Mouse (Mus musculus) neural tube, embryonic 15.5 days (tissue): ENCODE data around the gene Amn1. TPM values are rescaled to one million over a fixed set of nuclear protein-coding genes. Genes with fewer than 3 reads are reported as not detected.
"Not testable (repeated sequence)": the region's sequence is repeated elsewhere in the genome, so short reads cannot be mapped to it uniquely, and the experiment has no call there.

Source experiments
- ATAC-seq: fragments of 200-750 bp; cut with Nextera tagmentation; 2 replicates; pipeline ENCODE4 v1.8.0; 2017; ENCODE audit warnings: mild to moderate bottlenecking, moderate TSS enrichment, moderate library complexity; ENCODE audit not compliant: low FRiP score
- H3K27ac ChIP-seq: fragments of 300-500 bp; sonication (generic); replicated peaks from 2 replicates; pipeline ENCODE4 v1.5.1; 2015; ENCODE audit warnings: mild to moderate bottlenecking, inconsistent platforms
- H3K27me3 ChIP-seq: fragments of 300-500 bp; sonication (generic); replicated peaks from 2 replicates; pipeline ENCODE4 v1.6.1; 2015; ENCODE audit warnings: inconsistent platforms
- H3K36me3 ChIP-seq: fragments of 300-500 bp; sonication (generic); 2 replicates; pipeline ENCODE4 v1.6.1; 2015; ENCODE audit warnings: inconsistent platforms
- H3K4me1 ChIP-seq: fragments of 300-500 bp; sonication (generic); 2 replicates; pipeline ENCODE4 v1.6.1; 2015; ENCODE audit warnings: inconsistent platforms
- H3K4me2 ChIP-seq: fragments of 300-500 bp; sonication (generic); 2 replicates; pipeline ENCODE4 v1.6.1; 2015; ENCODE audit warnings: inconsistent platforms, mild to moderate bottlenecking, moderate library complexity
- H3K4me3 ChIP-seq: fragments of 300-500 bp; sonication (generic); replicated peaks from 2 replicates; pipeline ENCODE4 v1.5.1; 2015; ENCODE audit warnings: mild to moderate bottlenecking, inconsistent platforms
- H3K9ac ChIP-seq: fragments of 300-500 bp; sonication (generic); replicated peaks from 2 replicates; pipeline ENCODE4 v1.6.1; 2015; ENCODE audit warnings: mild to moderate bottlenecking, inconsistent platforms
- H3K9me3 ChIP-seq: fragments of 300-500 bp; sonication (generic); replicated peaks from 2 replicates; pipeline ENCODE4 v1.6.1; 2016; ENCODE audit warnings: inconsistent platforms
- WGBS: fragments of 180-500 bp; shearing (Covaris S2); methylation state at CpG from one replicate; pipeline ENCODE4 v1.1.7; 2015; ENCODE audit warnings: mixed read lengths; 5-methylcytosine and 5-hydroxymethylcytosine counted together
- polyA plus RNA-seq: library from polyadenylated mRNA; unstranded; fragments of >200 nt; fragmentation: Nextera tagmentation; extraction: Ambion mirVana; gene quantifications from 2 replicates; pipeline ENCODE4 v1.2.1, GENCODE M21; 2015

Gene Amn1
- polyA plus RNA-seq, 1 experiment from 2014 or later, result 106 TPM

GRCm38 (mm10) chr6:149184007-149184406 is 4.5 kb downstream of the Amn1 start:
- Histone ChIP-seq H3K4me1 (peaks cover 24% of the 10 kb centered on the region), H3K4me2 (no peak overlapping the region), H3K4me3 (no peak overlapping the region), H3K36me3 (peaks cover 31% of the 10 kb centered on the region), H3K27ac (no peak overlapping the region), H3K9me3 (peaks cover under 1% of the 10 kb centered on the region; the same call in 1 of the 2 replicates), H3K9ac (no peak overlapping the region), H3K27me3 (no peaks in the 10 kb centered on the region)
- WGBS, result 97% methylated on average over 1 of the region's 1 CpGs
- no peak for ATAC-seq

GRCm38 (mm10) chr6:149179064-149179463 is 9.4 kb downstream of the Amn1 start:
- H3K9me3 ChIP-seq, result peaks cover 7% of the 10 kb centered on the region
- peaks cover 69% of the 10 kb centered on the region for H3K36me3 ChIP-seq
- no peak overlapping the region for H3K9ac ChIP-seq
- H3K4me1 ChIP-seq, result no peaks in the 10 kb centered on the region
- H3K27me3 ChIP-seq, result no peaks in the 10 kb centered on the region
- no peak overlapping the region for H3K4me2 ChIP-seq
- H3K27ac ChIP-seq, result no peak overlapping the region
- H3K4me3 ChIP-seq, result no peak overlapping the region
- no peak for ATAC-seq

GRCm38 (mm10) chr6:149174932-149175570 is 13.5 kb downstream of the Amn1 start:
- WGBS, result 92% methylated on average over 3 of the region's 3 CpGs
- ATAC-seq, result no peak
- no peaks in the 10 kb centered on the region for H3K27me3 ChIP-seq
- H3K27ac ChIP-seq, result no peak overlapping the region
- no peak overlapping the region for H3K4me2 ChIP-seq
- H3K4me1 ChIP-seq, result no peaks in the 10 kb centered on the region
- peaks cover 53% of the 10 kb centered on the region for H3K36me3 ChIP-seq
- no peak overlapping the region for H3K4me3 ChIP-seq
- peaks cover 7% of the 10 kb centered on the region for H3K9me3 ChIP-seq
- H3K9ac ChIP-seq, result no peak overlapping the region

- peaks cover 7% of the 10 kb centered on the region for H3K9me3 ChIP-seq
- no peak; the same call in 1 of the 2 replicates for ATAC-seq
- H3K4me2 ChIP-seq, result no peak overlapping the region
- H3K36me3 ChIP-seq, result peaks cover 51% of the 10 kb centered on the region
- no peak overlapping the region for H3K4me3 ChIP-seq
- H3K27me3 ChIP-seq, result no peaks in the 10 kb centered on the region
- WGBS, result 67% methylated on average over 4 of the region's 4 CpGs
- no peak overlapping the region for H3K9ac ChIP-seq
- H3K4me1 ChIP-seq, result no peaks in the 10 kb centered on the region
- H3K27ac ChIP-seq, result no peak overlapping the region
Observed at GRCm38 (mm10) chr6:149173831-149174625, 14.5 kb downstream of the Amn1 start.

GRCm38 (mm10) chr6:149169965-149170364 is 18.5 kb downstream of the Amn1 start:
- H3K9me3 ChIP-seq, H3K9ac ChIP-seq, H3K27ac ChIP-seq, H3K4me1 ChIP-seq, H3K4me2 ChIP-seq, H3K4me3 ChIP-seq, H3K27me3 ChIP-seq, ATAC-seq: not testable (repeated sequence)
- 94% methylated on average over 4 of the region's 4 CpGs for WGBS
- H3K36me3 ChIP-seq, result peaks cover 44% of the 10 kb centered on the region

- Histone ChIP-seq H3K4me3 (no peak overlapping the region), H3K4me2 (no peak overlapping the region), H3K9me3 (no peaks in the 10 kb centered on the region), H3K27me3 (no peaks in the 10 kb centered on the region), H3K4me1 (no peaks in the 10 kb centered on the region), H3K27ac (no peak overlapping the region), H3K36me3 (peaks cover 42% of the 10 kb centered on the region), H3K9ac (no peak overlapping the region)
- ATAC-seq, result no peak
- WGBS, result 100% methylated on average over 2 of the region's 2 CpGs
Observed at GRCm38 (mm10) chr6:149168436-149168835, 20.1 kb downstream of the Amn1 start.

GRCm38 (mm10) chr6:149167672-149168071 is 20.8 kb downstream of the Amn1 start:
- Histone ChIP-seq H3K9me3 (no peaks in the 10 kb centered on the region), H3K36me3 (peaks cover 42% of the 10 kb centered on the region), H3K27ac (no peak overlapping the region), H3K4me2 (no peak overlapping the region), H3K27me3 (no peaks in the 10 kb centered on the region), H3K9ac (no peak overlapping the region), H3K4me1 (no peaks in the 10 kb centered on the region), H3K4me3 (no peak overlapping the region)
- ATAC-seq, result no peak
- WGBS, result 97% methylated on average over 1 of the region's 1 CpGs

- H3K9ac ChIP-seq, H3K27ac ChIP-seq, ATAC-seq, H3K4me1 ChIP-seq, H3K4me3 ChIP-seq, H3K9me3 ChIP-seq, H3K4me2 ChIP-seq, H3K27me3 ChIP-seq: not testable (repeated sequence)
- 74% methylated on average over 4 of the region's 4 CpGs for WGBS
- H3K36me3 ChIP-seq, result peaks cover 47% of the 10 kb centered on the region
Observed at GRCm38 (mm10) chr6:149167038-149167437, 21.5 kb downstream of the Amn1 start.

- Histone ChIP-seq H3K4me2 (no peak overlapping the region), H3K4me1 (0 out of 2 replicates have a peak, but pooled peaks cover 3% of the 10 kb centered on the region), H3K9ac (no peak overlapping the region), H3K36me3 (peaks cover 36% of the 10 kb centered on the region), H3K9me3 (no peaks in the 10 kb centered on the region), H3K27me3 (no peaks in the 10 kb centered on the region), H3K4me3 (no peak overlapping the region), H3K27ac (no peak overlapping the region)
- WGBS, result 69% methylated on average over 3 of the region's 3 CpGs
- ATAC-seq, result no peak
Observed at GRCm38 (mm10) chr6:149155031-149155841, 33.3 kb downstream of the Amn1 start.

GRCm38 (mm10) chr6:149154116-149155030 is 34.1 kb downstream of the Amn1 start:
- Histone ChIP-seq H3K27ac (no peak overlapping the region), H3K4me1 (0 out of 2 replicates have a peak, but pooled peaks cover 3% of the 10 kb centered on the region)

More at GRCm38 (mm10) chr6:149154116-149155030, 34.1 kb downstream of the Amn1 start:
- no peaks in the 10 kb centered on the region for H3K9me3 ChIP-seq
- H3K27me3 ChIP-seq, result no peaks in the 10 kb centered on the region
- ATAC-seq, result no peak
- WGBS, result 19% methylated on average over 8 of the region's 8 CpGs
- peaks cover 29% of the 10 kb centered on the region for H3K36me3 ChIP-seq
- no peak overlapping the region for H3K4me2 ChIP-seq
- no peak overlapping the region for H3K4me3 ChIP-seq
- H3K9ac ChIP-seq, result no peak overlapping the region
